Mouse (Mus musculus) brown adipose tissue, adult 24 weeks (tissue): ENCODE data around the gene Spata17. TPM values are rescaled to one million over a fixed set of nuclear protein-coding genes. Genes with fewer than 3 reads are reported as not detected.
"Not testable (repeated sequence)": the region's sequence is repeated elsewhere in the genome, so short reads cannot be mapped to it uniquely, and the experiment has no call there.

Experiments
- H3K27ac ChIP-seq: fragments of 200-500 bp; replicated peaks from 2 replicates; pipeline ENCODE4 v1.5.1; 2012; ENCODE audit warnings: low read depth, mild to moderate bottlenecking, low read length
- H3K4me1 ChIP-seq: fragments of 200-500 bp; 2 replicates; pipeline ENCODE4 v1.6.1; 2012; ENCODE audit warnings: low read length, mixed read lengths; ENCODE audit not compliant: control insufficient read depth, insufficient read depth, insufficient read length
- H3K4me3 ChIP-seq: fragments of 200-500 bp; 2 replicates; pipeline ENCODE4 v1.5.1; 2012; ENCODE audit warnings: low read depth, mild to moderate bottlenecking, low read length, moderate library complexity; ENCODE audit not compliant: insufficient read depth
- polyA plus RNA-seq: library from polyadenylated mRNA; stranded (reverse); fragments of >200 nt; gene quantifications from 2 replicates; pipeline ENCODE4 v1.2.4, GENCODE M21; 2012; ENCODE audit not compliant: missing spikeins, insufficient read depth, insufficient read length

Gene Spata17
- polyA plus RNA-seq, 1 experiment: 12.8 TPM

DNA sequence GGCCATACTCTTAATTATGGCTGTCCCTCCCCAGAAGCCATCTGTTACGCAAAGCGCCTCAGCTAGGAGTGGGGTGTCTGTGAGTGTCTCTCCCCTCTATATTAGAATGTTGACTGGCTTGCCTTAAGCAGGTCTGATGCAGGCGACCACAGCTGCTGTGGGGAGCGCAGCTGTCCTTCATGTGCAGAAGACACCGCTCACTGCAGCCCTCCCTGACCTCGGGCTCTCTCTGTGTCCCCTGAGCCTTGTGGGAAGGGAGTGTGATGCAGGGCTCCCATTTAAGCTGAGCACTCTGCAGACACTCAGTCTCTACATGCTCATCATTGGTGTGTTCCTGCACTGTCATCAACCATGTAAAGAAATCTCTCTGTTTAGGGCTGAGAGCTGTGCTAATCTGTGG is 79.4 kb downstream of the Spata17 start:
- Histone ChIP-seq H3K4me1 (no peaks in the 10 kb centered on the region), H3K4me3 (no peak overlapping the region), H3K27ac (no peak overlapping the region)

DNA sequence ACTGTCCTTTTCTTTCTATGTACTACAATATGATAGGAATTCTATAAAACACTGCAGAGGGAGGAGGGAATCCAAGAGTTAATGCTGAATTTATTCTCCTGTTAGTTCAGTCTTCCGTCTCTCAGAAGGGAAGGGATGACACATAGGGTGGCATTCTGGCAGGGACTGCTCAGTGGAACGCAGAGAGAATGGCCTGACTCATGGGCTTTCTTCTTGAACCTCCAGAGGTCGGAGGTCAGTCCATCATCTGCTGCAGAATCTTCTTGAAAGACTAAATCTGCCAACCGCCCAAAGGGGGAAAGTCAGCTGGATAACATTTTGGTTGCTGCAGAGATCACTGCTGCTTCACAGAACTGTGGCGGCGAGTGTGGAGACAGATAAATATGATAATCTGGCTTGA is 81.4 kb downstream of the Spata17 start:
- Histone ChIP-seq H3K27ac (no peak overlapping the region), H3K4me1 (no peaks in the 10 kb centered on the region), H3K4me3 (no peak overlapping the region)

DNA sequence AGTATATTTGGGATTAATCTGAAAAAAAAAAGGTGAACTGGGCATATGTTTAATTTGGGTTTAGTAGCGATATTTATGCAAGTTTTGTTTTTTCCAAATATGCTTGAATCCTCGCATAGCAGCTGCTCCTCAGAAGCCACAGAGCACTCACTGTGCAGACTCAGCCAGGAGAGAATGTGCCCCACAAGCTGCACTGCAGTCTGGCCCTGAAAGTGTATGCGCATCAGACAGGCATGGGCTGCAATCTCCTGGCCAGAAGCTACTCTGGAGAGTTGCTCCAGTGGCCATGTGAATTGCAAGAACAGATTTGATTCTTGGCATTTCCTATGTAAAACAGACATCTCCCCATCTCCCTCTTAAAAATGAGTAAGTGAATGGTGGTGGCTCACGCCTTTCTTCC is 82.9 kb downstream of the Spata17 start:
- H3K4me3 ChIP-seq: no peak overlapping the region
- H3K4me1 ChIP-seq: no peaks in the 10 kb centered on the region
- H3K27ac ChIP-seq: no peak overlapping the region

DNA sequence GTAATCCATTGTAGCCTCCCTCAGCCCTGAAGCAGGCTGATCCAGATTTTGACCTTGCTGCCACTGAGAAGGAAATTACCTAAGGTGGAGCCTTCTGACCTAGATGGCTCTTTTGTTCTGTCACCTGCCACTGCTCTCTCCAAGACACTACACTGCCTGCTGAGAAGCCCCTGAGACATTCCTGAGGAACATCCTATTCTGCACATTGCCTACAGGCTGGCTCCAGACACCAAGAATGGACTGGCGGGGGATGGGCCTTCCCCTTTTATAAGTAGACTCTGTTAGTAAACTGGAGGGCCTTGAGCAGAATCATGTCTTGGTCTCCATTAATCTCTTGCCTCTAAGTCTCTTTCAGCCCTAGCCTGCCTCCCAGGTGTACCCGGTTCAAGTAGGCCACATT is 87.7 kb downstream of the Spata17 start:
- H3K4me3 ChIP-seq, H3K4me1 ChIP-seq, H3K27ac ChIP-seq: not testable (repeated sequence)

- H3K4me1 ChIP-seq: no peaks in the 10 kb centered on the region
- H3K27ac ChIP-seq: no peak overlapping the region
- no peak overlapping the region for H3K4me3 ChIP-seq
These were observed 89.5 kb downstream of the Spata17 start for GRCm38 (mm10) chr1:187125733-187126132.

- H3K4me1 ChIP-seq: no peaks in the 10 kb centered on the region
- H3K27ac ChIP-seq: no peak overlapping the region
- no peak overlapping the region for H3K4me3 ChIP-seq
These were observed 90.3 kb downstream of the Spata17 start for GRCm38 (mm10) chr1:187124967-187125366.

DNA sequence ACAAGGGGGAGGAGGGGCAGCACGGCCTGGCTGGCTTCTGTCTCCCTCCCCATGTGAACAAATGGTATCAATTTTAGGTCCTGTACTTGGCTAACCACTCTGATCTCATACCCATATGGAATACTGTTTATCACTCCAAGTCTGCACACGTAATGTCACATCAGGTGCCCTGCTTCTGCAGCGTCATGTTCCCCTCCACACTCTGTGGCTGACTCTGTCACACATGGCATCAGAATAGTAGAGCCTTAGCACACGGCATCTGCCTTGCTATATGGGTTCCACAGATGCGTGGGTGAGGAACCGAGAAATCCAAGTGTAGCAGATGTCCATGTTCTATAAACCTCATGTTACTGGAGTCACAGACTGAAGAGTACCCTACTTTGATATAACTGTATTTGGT is 96.0 kb downstream of the Spata17 start:
- Histone ChIP-seq H3K4me3 (no peak overlapping the region), H3K4me1 (no peaks in the 10 kb centered on the region), H3K27ac (no peak overlapping the region)

DNA sequence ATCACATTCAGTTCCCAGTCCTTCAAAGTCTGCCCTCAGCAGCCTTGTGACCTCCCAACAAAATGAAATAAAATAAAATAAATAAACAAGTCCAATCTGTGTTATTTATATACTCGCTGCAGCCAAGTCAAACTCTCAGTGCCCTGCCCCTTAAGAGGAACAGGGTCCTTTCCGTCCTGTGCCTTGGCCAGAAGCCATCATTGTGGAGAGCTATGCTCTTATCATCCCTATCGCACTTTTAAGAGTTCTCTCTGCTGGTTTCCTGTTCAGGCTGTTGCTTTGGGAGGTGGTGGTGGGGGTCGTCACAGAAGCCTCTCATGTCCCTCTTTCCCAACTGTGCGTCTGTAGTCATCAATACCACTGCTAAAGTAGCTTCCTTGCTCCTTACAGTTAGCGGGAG is 97.2 kb downstream of the Spata17 start:
- H3K27ac ChIP-seq: no peak overlapping the region
- H3K4me3 ChIP-seq: no peak overlapping the region
- no peaks in the 10 kb centered on the region for H3K4me1 ChIP-seq

DNA sequence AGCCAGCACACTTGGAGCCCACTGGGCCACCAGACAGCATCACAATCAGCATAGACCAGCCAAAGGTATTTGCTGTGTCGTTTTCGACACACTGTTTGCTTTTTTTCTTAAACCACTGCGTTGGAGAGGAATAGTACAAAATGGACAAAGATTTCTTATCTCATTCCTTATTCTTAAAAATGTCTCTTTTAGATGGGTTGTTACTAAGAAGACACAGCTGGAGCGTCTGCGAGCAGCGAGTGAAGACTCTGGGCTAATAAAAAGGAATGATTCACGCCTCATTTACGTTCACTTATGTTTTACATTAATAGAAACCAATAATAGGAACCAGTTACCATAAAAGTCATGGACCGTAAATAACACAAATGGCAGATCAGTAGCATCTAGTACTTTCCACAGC is 101.5 kb downstream of the Spata17 start:
- H3K4me3 ChIP-seq: no peak overlapping the region
- H3K27ac ChIP-seq: no peak overlapping the region
- H3K4me1 ChIP-seq: no peaks in the 10 kb centered on the region

- Histone ChIP-seq H3K4me3 (no peak overlapping the region), H3K4me1 (no peaks in the 10 kb centered on the region), H3K27ac (no peak overlapping the region)
These were observed 113.1 kb downstream of the Spata17 start for GRCm38 (mm10) chr1:187102130-187102529.

- Histone ChIP-seq H3K27ac (no peak overlapping the region), H3K4me3 (no peak overlapping the region), H3K4me1 (no peaks in the 10 kb centered on the region)
These were observed 114.1 kb downstream of the Spata17 start for GRCm38 (mm10) chr1:187101202-187101601.

GRCm38 (mm10) chr1:187100624-187101023 is 114.6 kb downstream of the Spata17 start:
- no peaks in the 10 kb centered on the region for H3K4me1 ChIP-seq
- no peak overlapping the region for H3K4me3 ChIP-seq
- no peak overlapping the region for H3K27ac ChIP-seq

GRCm38 (mm10) chr1:187098285-187098684 is 117.0 kb downstream of the Spata17 start:
- Histone ChIP-seq H3K27ac (no peak overlapping the region), H3K4me3 (no peak overlapping the region), H3K4me1 (no peaks in the 10 kb centered on the region)

GRCm38 (mm10) chr1:187092546-187092945 is 122.7 kb downstream of the Spata17 start:
- Histone ChIP-seq H3K4me3 (no peak overlapping the region), H3K27ac (no peak overlapping the region), H3K4me1 (no peaks in the 10 kb centered on the region)

DNA sequence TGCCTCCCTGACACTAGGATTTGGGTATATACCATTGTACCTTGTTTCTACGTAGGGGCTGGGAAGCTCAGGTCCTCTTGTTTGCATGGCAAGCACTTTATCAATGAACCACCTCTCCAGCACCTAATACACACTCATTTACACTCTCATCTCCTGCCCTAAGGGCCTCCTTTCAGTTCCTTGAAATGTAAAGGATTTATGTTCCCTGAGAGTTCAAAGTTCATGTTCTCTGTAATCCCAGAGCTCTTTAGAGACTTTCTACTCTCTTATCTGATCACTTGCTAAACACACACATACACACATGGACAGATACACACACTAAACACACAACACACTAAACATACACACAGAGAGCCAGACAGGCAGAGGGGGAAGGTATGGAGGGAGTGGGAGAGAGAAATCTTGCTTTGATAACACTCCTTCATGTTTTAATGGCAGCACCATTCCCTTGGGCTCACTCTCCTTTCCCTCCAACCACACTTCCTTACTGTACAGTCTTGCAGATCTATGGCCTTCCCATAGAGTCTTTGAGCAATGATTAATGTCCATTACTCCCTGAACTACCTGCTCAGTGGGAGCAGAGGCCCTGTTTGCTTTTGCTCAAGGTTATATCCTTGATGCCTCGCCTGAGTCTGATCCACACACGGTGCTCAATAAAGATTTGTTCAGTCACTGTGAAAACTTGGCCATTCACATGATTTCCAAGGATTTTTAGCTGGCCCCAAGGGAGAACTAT is 126.4 kb downstream of the Spata17 start:
- H3K27ac ChIP-seq: no peak overlapping the region
- no peaks in the 10 kb centered on the region for H3K4me1 ChIP-seq
- H3K4me3 ChIP-seq: no peak overlapping the region

DNA sequence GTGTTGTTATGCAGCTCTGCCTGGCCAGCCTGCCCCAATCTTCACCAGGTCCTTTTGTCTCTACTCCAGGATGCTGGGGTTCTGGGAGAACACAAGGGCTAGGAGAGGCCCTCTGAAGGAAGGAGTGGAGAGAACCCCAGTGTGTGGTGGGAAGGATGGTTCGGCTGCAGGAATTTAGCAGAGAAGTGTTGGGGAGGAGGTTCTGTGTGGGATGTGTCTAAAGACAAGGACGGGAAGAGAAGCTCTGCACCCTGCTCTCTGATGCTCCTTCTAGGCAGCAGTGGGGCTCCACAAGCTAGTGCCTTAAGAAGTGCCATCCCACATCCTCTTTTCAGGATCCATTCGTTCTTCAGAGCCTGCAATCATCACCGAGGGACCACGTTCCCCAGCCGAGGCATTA is 129.2 kb downstream of the Spata17 start:
- no peak overlapping the region for H3K27ac ChIP-seq
- H3K4me1 ChIP-seq: no peaks in the 10 kb centered on the region
- no peak overlapping the region for H3K4me3 ChIP-seq
